10 mouse cellular contexts compared by ENCODE assay signal in genomic region chr16:92609006-92609716, GRCm38 (mm10).
DNase-seq lines count a peak whose midpoint lies in the region; ATAC-seq lines count a peak whose summit lies in the region.
"Had no signal": no experiment of that assay in that cellular context is flagged by ENCODE, and none has a peak within 500 bp of the region (broad histone marks: within the 10 kb centered on the region; RNA-seq: fewer than 3 reads in every experiment).

No protein-coding gene starts in this region.

- no peaks in the 10 kb centered on the region; the same call in 1 of the 2 replicates for H3K27me3 ChIP-seq in lung, embryonic 16.5 days (ENCODE audit: control insufficient read depth, insufficient read depth, low read depth, low read length)

- H3K9me3 ChIP-seq in lung, embryonic 16.5 days (ENCODE audit: control insufficient read depth, low read length), result no peaks in the 10 kb centered on the region
- H3K9me3 ChIP-seq: hindbrain, embryonic 10.5 days; lung, embryonic 15.5 days had no signal

- H3K36me3 ChIP-seq in lung, embryonic 16.5 days (ENCODE audit: control insufficient read depth, insufficient read depth, low read length), result no peaks in the 10 kb centered on the region
- H3K36me3 ChIP-seq: hindbrain, embryonic 10.5 days; lung, embryonic 15.5 days had no signal

- H3K4me3 ChIP-seq in lung, embryonic 16.5 days (ENCODE audit: low read length), result no peak overlapping the region
- H3K4me3 ChIP-seq: hindbrain, embryonic 10.5 days; lung, embryonic 15.5 days had no signal

- 20% methylated on average over 8 of the region's 8 CpGs for WGBS in lung, embryonic 16.5 days

- H3K27ac ChIP-seq in lung, embryonic 16.5 days (ENCODE audit: low read length), result peak overlapping the region; percentile 0; the same call in 1 of the 2 replicates
- H3K27ac ChIP-seq: hindbrain, embryonic 10.5 days; lung, embryonic 15.5 days had no signal

- H3K4me2 ChIP-seq in lung, embryonic 16.5 days (ENCODE audit: low read depth, low read length), result no peak overlapping the region
- H3K4me2 ChIP-seq: lung, embryonic 15.5 days had no signal

- no peak for ATAC-seq in lung, embryonic 16.5 days (ENCODE audit: low read depth)
- ATAC-seq in cerebellum, adult (ENCODE audit: insufficient number of reproducible peaks, low FRiP score, low TSS enrichment), result no peak

- H3K9ac ChIP-seq in lung, embryonic 16.5 days (ENCODE audit: low read length), result no peak overlapping the region
- H3K9ac ChIP-seq: lung, embryonic 15.5 days had no signal

- peaks cover 33% of the 10 kb centered on the region for H3K4me1 ChIP-seq in lung, embryonic 16.5 days (replicated peaks; ENCODE audit: control insufficient read depth, insufficient read depth, low read length)

- DNase-seq in 3T3-L1 (ENCODE audit: low read depth, low spot score) (peak; percentile 93), adipocyte (ENCODE audit: low spot score) (peak; percentile 76)
- DNase-seq in hindlimb bud, embryonic 11.5 days (ENCODE audit: extremely low spot score, low read depth, low spot score), result peak; percentile 49
- no peak for DNase-seq in right cerebral cortex, postnatal 4 days
- DNase-seq in heart, adult 11 months, result no peak
- DNase-seq in cerebellum, postnatal 25 days, result no peak

Comparison
In these comparisons a context has a peak if more than half of its experiments do, and no peak if none do; other contexts are left out.
1. DNase-seq: peak in 3T3-L1 (single experiment), adipocyte (single experiment) and hindlimb bud, embryonic 11.5 days (single experiment); none in right cerebral cortex, postnatal 4 days (single experiment), heart, adult 11 months (single experiment) and cerebellum, postnatal 25 days (0 of 2).